Mouse (Mus musculus) gastrocnemius, postnatal 4 days (tissue): ENCODE data around the gene Lrrc4b. TPM values are rescaled to one million over a fixed set of nuclear protein-coding genes. Genes with fewer than 3 reads are reported as not detected.

ENCODE experiments used
- microRNA-seq: library from miRNA; unstranded; fragments of <30 nt; microRNA quantifications from one replicate; pipeline ENCODE4 v1.2.0, GENCODE M21; 2021
- total RNA-seq, 2 experiments: library from RNA; stranded (reverse); gene quantifications; 2 replicates each; pipeline ENCODE4 v1.2.3; 2021

Lrrc4b gene
- total RNA-seq, 2 experiments from 2014 or later, result 4.0 to 4.2 TPM

Small RNA genes lying within 50 kb of the gene (microRNA-seq; reads per million reads assigned to microRNA genes)
- 0.63 reads per million for gene Mir7052

Other genes with a start within 250 kb of the Lrrc4b start
- not detected for gene Klk1b24, start 240.8 kb upstream of the Lrrc4b start, total RNA-seq
- gene Klk1b3, start 230.8 kb upstream of the Lrrc4b start, total RNA-seq, result not detected
- not detected for gene Klk1b4, start 221.6 kb upstream of the Lrrc4b start, total RNA-seq
- not detected for gene Klk1b5, start 213.1 kb upstream of the Lrrc4b start, total RNA-seq
- gene Klk1, start 203.7 kb upstream of the Lrrc4b start, total RNA-seq, result not detected
- gene Gm36864, start 192.8 kb upstream of the Lrrc4b start, total RNA-seq, result not detected
- gene 1700028J19Rik, start 182.3 kb upstream of the Lrrc4b start, total RNA-seq, result under 1 TPM; 0.26 to 0.32 TPM
- gene 2410002F23Rik, start 182.3 kb upstream of the Lrrc4b start, total RNA-seq, result 10 to 100 TPM; 47.7 to 72.0 TPM
- not detected for gene Acp4, start 171.6 kb upstream of the Lrrc4b start, total RNA-seq
- not detected for gene Gm15517, start 167.6 kb upstream of the Lrrc4b start, total RNA-seq
- gene Clec11a, start 122.1 kb upstream of the Lrrc4b start, total RNA-seq, result 1 to 10 TPM; 3.9 to 4.7 TPM
- 1 to 10 TPM; 3.0 to 3.5 TPM for gene Shank1, start 118.8 kb upstream of the Lrrc4b start, total RNA-seq
- gene Syt3, start 44.9 kb upstream of the Lrrc4b start, total RNA-seq, result under 1 TPM; 0.34 to 0.49 TPM
- gene 1700008O03Rik, start 43.2 kb upstream of the Lrrc4b start, total RNA-seq, result not detected
- not detected for gene Aspdh, start 36.4 kb downstream of the Lrrc4b start, total RNA-seq
- 10 to 100 TPM; 67.2 to 77.6 TPM for gene Josd2, start 39.0 kb downstream of the Lrrc4b start, total RNA-seq
- 10 to 100 TPM; 60.1 to 65.3 TPM for gene Emc10, start 67.5 kb downstream of the Lrrc4b start, total RNA-seq
- gene Fam71e1, start 67.6 kb downstream of the Lrrc4b start, total RNA-seq, result 1 to 10 TPM; 6.2 to 6.8 TPM
- 100 to 1,000 TPM; 438 to 552 TPM for gene Mybpc2, start 95.6 kb downstream of the Lrrc4b start, total RNA-seq
- gene Spib, start 103.1 kb downstream of the Lrrc4b start, total RNA-seq, result under 1 TPM; 0.26 to 0.27 TPM
- 10 to 100 TPM; 32.0 to 35.2 TPM for gene Pold1, start 119.8 kb downstream of the Lrrc4b start, total RNA-seq
- 10 to 100 TPM; 38.3 to 45.3 TPM for gene Nr1h2, start 124.9 kb downstream of the Lrrc4b start, total RNA-seq
- under 1 TPM; 0.65 to 0.81 TPM for gene Napsa, start 143.4 kb downstream of the Lrrc4b start, total RNA-seq
- 1 to 10 TPM in 1 of 2 experiments, under 1 TPM in 1; 0.91 to 1.1 TPM for gene Kcnc3, start 161.6 kb downstream of the Lrrc4b start, total RNA-seq
- gene Myh14, start 241.8 kb downstream of the Lrrc4b start, total RNA-seq, result 10 to 100 TPM; 25.7 to 26.6 TPM